Mouse (Mus musculus): Measurements from ENCODE around the gene Gm14597.
"Not testable (repeated sequence)": the region's sequence is repeated elsewhere in the genome, so short reads cannot be mapped to it uniquely, and the experiment has no call there.

The Gm14597 gene

DNA sequence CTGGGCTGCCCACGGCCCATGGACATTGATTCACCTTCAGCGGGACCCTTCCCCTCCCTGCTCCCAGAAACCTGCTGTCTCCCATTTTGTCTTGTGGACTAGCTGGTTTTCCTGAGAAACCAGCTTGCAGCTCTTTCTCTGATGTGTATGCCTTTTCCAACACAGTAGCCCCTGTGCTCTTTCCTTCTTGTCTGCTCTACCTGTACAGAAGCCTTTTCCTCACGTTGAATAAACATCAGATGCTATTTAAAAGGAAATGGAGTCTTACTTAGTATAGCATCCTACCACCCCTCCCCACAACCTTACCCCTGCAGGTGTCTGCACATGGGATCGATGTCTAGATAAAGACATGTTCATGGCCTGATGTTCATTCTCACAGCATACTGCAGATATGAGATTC is at the start of gene Gm14597:
Gene Gm14597, minus strand, starts transcription at position 101 of the 400 bp plus-strand sequence.
- DNase-seq: not testable (repeated sequence)

GRCm38 (mm10) chrX:53652917-53653316 is 44.1 kb upstream of the Gm14597 start:
- not testable (repeated sequence) for DNase-seq

DNA sequence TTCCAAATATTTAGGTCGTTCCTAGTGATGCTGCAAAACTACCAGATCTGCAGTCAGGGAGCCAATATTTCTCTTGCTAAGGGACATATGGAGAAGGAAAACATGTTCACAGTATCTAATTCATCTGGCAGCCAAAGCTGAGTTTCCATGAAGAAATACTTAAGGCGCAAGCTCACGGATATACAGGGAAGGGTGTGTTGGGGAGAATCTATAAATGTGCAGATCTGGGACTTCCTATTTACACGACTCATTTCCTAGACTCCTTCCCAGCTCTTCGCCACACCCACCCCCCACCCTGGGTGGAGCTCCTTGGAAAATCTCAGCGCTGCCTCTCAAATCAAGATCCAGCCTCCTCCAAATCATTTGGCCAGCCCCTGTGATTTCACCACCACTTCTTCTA is 37.1 kb upstream of the Gm14597 start:
- no peak for DNase-seq

- DNase-seq: peak; percentile 89
These were observed 34.5 kb upstream of the Gm14597 start, which contains the start of gene Rtl8a for GRCm38 (mm10) chrX:53642980-53643961. Gene Rtl8a, minus strand, starts transcription at chrX:53643682.

DNA sequence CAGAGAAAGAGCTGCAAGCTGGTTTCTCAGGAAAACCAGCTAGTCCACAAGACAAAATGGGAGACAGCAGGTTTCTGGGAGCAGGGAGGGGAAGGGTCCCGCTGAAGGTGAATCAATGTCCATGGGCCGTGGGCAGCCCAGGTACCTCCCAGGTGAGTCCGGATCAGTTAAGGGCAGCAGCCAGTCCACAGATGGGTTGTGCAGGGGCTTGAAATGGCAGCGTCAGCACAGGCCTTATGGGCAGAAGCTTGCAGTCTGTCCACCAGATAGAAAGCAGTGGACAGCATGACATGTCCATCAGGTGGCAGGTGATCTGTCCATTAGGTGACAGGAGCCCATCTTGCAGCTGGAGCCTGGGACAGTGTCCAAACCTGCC is 33.8 kb upstream of the Gm14597 start:
- DNase-seq: not testable (repeated sequence)

- DNase-seq: not testable (repeated sequence)
These were observed 29.3 kb upstream of the Gm14597 start for GRCm38 (mm10) chrX:53638107-53638506.

DNA sequence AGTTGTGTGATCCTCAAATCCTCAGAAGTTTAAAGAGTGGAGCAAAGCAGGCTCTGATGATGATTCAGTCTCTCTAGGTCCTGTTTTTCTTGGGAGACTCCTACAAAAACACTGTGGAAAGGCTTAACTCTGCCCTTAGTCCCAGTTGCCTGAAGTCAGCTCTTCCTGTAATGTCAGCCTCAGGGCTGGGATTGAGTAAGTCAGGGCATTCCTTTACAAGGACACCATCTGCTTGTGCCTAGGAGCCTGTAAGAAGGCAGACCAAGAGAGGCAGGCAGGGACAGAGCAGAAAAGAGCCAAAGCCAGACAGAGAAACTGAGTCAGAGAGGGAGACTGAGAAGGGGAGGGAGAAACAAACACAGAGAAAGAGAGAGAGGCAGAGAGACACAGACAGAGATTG is 2.6 kb upstream of the Gm14597 start:
- not testable (repeated sequence) for DNase-seq

- peak; percentile 32 to 77 for DNase-seq
These were observed 1.8 kb upstream of the Gm14597 start for GRCm38 (mm10) chrX:53610571-53610970.

DNA sequence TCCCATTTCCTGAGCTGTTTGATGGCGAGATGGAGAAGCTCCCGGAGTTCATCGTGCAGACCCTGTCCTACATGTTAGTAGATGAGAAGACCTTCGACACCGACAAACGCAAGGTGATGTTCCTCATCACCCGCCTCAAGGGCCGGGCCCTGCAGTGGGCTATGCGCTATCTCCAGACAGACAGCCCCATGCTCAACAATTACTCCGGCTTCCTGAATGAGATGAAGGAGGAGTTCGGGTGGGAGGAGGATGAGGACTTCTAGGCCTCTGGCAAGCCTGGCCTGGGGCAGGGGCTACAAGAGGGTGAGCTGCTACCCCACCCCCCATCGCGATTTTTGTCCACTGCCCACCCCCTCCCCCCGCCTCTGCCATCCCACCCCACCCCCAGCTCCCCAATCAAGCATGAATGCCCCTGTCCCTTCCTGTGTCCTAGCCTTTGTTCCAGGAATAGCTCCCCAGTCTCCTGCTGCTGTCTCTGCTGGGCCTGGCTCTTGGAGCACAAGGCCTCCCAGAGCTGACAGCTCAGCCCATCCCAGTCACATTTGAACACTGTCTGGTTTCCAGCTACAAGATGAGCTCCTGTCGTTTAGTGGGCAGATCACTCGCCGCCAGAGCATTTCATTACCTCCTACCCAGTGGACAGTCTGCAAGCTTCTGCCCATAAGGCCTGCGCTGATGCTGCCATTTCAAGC is 511 bp downstream of the Gm14597 start:
- DNase-seq: peak; percentile 1 to 33

- peak; percentile 67 to 74 for DNase-seq
These were observed 1.3 kb downstream of the Gm14597 start, which contains the start of gene Rtl8c for GRCm38 (mm10) chrX:53607242-53608121. Gene Rtl8c, plus strand, starts transcription at chrX:53608032.

- DNase-seq: not testable (repeated sequence)
These were observed 2.6 kb downstream of the Gm14597 start for GRCm38 (mm10) chrX:53606176-53606575.

- DNase-seq: peak in 1 of 2 experiments; percentile 77
These were observed 8.8 kb downstream of the Gm14597 start for GRCm38 (mm10) chrX:53599993-53600392.

DNA sequence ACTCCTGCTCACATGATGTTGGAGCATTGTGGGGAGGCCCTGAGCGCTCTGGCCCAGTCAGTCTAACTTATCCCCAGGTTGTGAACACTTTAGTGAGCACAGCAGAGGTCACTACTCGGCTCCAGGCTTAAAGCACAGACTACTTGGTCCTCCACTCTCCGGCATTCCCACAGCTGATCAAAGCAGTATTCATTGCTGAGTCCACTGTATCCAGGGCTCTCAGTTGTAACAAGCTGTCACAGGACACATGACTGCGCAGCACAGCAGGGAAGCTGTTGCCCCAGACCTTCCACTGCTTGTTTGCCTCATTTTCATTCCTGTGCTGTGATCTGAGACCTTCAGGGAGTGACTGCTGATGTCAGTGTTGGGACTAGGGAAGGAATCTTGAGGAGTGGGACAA is 25.4 kb downstream of the Gm14597 start:
- not testable (repeated sequence) for DNase-seq

DNA sequence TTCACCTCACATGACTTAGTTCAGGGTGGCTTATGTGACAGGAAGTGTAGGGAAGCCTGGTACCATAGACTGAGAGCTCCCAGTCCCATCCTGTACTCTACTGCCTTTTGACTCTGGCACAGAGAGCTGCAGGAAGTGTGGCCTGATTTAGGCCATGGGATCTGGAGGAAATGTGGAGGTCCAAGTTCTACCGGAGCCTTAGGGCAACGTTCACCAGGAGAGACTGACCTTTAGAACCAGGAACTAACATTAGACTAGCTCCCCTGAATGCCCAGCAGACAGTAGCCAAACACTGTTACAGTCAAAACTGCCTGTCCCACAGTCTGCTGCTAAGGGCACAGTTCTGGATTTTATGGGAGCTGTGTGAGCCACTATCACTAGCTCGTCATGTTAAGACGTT is 27.4 kb downstream of the Gm14597 start:
- peak; percentile 2 to 47 for DNase-seq

- DNase-seq: peak; percentile 60 to 70
These were observed 29.5 kb downstream of the Gm14597 start for GRCm38 (mm10) chrX:53579311-53579710.
